Mouse (Mus musculus): ENCODE results near the gene Nr2c2.

DNA sequence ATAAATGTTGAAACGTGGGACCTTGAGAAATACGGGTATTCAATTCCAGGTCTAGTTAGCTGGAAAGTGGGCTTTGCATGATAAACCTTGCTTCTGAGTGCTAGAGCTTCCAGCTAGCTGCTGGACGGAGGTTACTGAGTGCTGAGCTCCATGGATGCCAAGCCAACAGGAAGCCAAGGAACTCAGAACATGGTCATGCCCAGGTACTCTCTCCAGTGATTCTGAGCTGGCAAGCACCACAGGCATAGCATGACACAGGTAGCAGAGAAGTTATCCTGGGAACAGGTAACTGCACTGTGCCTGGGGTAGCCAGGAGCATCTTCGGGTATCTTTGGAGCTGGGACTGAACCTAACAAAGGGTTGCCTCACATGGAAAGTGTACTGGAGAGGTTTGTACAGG, 8.4 kb upstream of the Nr2c2 start:
- no peak for TF ChIP-seq POLR2A (IDR thresholded peaks at IDR 0.05; ENCODE audit: borderline replicate concordance, low read depth, low read length)
- TF ChIP-seq CTCF (IDR thresholded peaks at IDR 0.05; ENCODE audit: low read depth, low read length), result no peak
